Mouse (Mus musculus) kidney, postnatal 4 days (tissue): ENCODE results near the gene Esrra.

Source experiments
- DNase-seq, 2 experiments: peaks; one replicate each; pipeline ENCODE4 v3.0.0; 2021; ENCODE audit warnings: mixed read lengths in 2 of 2

The Esrra gene

DNA sequence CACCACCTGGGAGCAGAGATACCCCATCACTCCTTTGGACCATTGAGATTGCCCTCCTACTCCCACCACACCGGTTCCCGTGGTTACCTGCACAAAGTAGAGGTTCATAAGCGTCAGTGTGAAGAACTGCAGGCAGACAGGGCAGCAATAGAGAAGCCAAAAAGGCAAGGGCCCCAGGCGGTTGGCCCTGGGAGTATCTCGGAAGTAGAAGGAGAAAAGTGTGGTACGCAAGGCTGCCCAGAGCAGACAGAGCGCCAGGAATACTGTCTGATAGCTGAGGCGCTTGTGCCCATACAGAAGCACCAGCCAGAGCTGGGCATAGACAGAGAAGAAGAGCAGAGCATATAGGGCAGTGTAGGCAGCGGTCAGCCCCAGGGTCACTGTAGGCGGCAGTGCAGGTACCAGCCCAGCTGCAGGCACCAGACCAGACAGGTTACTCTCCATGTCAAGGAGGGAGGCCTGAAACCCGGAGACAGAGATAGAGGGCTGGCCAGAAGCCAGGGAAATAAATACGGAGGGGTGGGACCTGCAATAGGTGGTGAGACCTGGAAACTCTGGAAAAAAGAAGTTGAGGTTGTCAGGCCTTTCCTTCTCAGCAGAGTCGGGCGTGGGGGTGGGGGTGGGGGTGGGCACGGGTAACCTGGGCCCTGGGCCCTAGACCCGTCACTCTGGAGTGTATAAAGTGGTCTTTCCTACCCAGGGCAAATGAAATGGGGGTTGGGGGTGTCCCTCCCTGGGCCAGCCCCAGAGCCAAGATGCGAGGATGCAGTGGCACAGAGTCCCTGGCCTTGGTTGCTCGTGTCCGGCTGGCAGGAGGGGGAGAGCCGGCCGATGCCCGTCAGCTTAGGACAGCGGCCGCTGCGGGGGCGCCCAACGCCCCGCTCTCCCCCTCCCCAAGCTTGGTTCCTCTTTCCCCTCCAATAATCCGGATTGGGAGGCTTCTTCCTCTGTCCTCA lies 19.1 kb upstream of the Esrra start:
- DNase-seq = peak; percentile 15 to 39

DNA sequence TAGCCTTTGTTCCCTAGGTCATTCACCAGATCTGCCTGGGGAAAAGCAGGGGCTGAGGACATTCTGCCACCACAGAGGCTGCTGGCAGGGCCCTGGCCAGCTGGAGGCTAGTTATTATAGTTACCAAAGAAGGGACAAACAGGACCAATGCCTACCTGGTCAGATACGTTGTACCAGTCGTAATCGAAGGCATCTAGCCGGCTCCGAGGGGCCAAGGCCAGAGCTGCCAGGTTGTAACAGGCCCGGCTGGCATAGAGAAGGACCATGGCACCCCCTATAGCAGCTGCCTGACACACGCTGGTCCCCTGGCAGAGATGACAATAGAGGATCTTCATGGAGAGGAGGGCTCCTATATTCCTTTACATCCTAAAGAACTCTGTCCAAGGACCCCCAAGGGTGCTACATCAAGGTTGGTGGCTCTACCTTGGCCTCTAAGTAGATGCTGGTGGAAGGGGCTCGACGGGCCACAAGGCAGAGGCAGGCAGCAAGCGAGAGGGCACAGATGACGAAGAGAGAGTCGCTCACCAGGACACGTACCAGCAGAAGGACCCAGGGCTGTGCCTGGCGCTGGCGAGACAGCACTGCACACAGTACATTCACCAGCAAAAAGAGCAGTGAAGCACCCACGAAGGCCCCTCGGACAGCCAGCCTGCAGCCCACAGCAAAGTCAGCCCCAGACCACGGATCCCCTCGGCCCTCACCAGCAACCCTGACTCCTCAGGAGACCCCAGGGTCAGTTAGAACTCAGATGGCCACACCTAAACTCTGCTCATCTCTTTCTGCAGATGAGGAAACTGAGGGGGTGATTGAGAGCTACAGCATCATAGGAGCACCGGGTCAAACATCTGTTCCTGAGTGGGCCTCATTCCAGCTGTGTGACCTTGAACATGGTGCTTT lies 17.7 kb upstream of the Esrra start:
- DNase-seq = no peak

DNA sequence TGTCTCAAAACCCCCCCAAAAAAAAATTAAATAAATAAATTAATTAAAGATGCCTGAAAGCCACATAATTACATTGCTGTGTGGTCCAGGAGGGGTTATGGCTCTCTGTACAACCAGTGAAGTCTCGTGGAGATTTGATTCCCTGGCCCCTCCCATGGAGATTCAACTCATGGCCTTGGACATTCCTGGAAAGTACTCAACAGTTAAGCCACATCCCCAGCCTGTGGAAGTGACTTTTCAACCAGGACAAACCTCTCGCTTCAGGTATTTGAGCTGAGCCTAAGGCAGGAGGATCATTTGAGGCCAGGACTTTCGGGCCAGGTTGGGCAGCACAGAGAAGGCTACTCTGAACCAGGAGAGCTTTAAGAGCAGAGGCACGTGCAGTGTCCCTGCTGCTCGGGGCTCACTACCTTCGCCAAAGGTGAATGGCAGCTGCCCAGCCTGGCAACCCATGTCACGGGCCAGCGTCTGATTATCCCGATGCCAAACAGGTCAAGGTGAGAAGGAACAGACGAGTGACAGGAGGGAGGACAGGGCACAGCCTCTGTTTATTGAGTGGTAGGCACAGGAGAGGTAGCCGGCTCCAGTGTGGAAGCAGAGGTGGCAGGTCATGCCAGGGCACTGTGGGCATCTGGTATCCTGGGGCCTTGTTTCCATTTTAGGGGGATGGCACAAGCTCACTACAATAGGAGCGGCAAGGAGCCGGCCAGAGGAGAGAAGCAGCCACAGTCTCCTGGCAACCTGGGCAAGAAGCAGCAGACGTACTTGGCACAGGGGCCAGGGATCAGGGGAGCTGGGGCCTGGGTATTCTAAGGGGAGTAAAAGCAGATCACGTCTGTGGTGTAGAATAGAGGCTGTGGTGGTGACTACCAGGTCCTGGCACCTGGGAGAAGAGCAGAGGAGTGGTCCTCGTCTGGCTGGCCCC lies 16.2 kb upstream of the Esrra start:
- peak in 1 of 2 experiments; percentile 15 for DNase-seq

DNA sequence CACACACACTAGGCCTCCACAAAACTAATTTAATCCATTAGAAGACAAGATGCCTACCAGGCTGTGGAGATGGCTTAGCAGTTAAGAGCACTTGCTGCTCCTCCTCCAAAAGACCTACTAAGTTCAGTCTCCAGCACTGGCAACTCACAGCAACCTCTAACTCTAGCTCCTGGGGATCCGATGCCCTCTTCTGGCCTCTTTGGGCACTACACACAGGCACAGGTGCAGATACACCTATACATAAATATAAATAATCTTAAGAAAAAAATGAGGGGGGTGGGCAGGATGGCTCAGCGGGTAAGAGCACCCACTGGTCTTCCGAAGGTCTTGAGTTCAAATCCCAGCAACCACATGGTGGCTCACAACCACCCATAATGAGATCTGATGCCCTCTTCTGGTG lies 14.7 kb upstream of the Esrra start:
- DNase-seq = peak; percentile 62 to 65

DNA sequence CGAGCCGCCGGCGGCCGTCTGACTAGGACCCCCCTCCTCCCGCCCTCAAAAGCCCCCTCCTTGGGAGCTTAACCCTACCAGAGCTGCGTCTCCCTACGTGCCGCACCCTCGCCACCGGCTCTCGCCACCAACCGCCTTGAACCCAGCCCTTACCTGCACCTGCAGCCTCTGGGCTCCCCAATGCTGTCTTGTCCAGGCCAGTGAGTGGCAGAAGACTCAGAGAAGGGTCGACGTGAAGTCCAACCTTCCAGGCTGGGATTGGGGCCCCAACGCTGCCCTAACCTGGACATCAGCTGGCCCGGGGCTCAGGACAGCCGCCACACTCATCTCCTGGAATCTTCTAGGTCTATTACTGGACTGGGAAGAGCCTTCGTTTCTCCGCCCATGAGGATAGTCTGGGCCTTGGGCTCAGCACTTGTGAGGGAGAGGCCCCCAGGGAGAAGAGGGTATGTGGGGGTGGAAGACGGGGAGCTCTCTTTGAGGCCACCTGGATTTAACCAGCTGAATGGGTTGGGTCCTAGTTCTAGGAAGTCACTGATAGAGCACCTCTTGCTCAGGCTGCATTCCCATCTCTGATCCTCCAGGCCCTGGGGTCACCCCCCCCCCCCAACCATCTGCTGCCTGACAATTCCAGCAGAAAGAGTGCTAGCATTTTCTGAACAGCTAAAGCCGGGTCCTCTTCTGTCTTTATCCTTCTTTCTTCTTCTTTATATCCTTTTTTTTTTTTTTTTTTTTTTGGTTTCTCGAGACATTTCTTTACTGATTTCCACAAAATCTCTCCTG lies 12.8 kb upstream of the Esrra start, which contains the start of gene Kcnk4:
Gene Kcnk4, minus strand, starts transcription at position 321 of the 783 bp plus-strand sequence.
- DNase-seq = no peak

DNA sequence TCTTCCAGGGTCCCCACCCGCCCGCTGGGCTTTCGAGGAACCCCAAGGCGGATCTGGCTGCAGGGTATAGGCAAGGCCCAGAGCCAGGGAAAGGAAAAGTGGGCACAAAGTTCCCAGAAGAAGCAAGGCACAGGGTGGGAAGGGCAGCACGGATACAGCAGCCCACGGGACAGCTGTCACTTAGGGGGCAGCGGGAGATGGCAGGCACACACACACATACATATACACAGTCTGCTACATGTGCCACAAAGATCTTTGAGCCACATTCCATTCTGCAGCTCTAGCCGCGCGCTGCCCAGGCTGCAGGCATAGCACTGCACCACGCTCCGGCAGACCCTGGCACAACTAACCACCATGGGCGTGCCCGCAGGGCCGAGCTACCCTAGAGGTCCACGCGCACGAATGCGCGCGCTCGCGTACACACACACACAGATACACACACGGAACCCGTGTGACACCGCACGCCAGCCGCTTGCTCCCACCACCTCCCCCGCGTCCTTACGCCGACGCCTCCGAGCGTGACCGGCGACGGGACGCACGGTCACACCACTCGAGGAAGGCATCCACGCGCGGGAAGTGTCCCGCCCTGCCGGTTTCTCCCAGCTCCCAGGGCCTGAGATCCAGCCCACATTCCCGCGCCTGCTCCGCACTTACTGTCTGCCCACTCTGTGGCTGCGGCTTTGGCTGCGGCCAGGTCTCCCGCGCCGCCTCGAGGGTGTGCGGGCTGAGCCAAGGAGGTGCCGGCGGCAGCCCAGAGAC lies 12.0 kb upstream of the Esrra start:
- peak; percentile 57 to 73 for DNase-seq

DNA sequence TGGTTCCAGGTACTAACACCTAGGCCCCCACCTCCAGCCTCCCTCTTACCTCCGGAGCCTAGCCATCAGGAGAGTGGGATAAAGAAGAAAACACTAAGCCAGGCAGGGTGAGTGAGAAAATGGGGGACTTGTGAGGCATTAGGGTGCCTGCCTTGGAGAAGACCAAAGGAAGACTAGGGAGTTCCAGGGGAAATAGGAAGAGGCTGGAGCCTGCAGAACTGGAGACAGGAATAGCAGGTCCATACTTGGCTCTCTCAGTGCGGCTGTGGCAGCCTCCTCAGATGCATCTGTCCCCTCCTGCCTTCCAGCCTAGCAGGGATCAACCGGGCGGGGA lies 11.5 kb upstream of the Esrra start:
- DNase-seq = no peak

DNA sequence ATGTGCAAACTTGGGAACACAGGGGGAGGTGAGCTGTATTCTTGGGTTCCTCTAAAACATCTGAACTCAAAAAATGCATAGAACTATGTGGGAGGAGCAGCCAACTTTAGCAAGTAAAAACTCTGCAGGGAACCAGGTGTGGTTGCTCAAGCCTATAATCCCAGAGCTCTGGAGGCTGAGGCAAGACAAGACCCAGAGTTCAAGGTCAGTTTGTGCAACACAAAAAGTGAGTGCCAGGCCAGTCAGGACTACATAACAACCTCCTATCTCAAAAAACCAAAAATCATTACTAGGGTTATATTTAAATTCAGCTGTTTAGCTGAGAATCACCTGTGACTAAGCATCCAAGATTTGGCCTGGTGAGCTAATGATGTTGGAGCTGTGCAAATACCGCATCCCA lies 10.4 kb upstream of the Esrra start:
- no peak for DNase-seq

DNA sequence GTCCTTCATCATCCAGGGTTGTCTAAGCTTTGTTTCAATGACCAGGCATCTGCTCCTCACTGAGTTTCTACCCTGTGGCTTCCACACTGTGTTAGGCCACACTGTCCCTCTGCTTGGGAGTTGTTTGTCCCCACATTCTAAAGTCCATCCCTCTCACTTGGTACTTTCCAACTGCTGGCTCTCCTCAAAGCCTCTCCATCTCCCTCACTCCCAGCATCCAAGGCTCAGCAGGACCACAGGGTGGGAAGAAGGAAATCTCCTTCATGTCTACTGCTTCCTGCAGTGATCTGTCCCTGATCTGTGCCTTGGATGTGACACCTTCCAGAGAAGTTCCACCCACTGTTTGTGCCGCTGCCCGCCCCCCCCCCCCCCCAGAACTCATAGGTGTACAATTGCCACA lies 9.4 kb upstream of the Esrra start:
- DNase-seq = no peak

DNA sequence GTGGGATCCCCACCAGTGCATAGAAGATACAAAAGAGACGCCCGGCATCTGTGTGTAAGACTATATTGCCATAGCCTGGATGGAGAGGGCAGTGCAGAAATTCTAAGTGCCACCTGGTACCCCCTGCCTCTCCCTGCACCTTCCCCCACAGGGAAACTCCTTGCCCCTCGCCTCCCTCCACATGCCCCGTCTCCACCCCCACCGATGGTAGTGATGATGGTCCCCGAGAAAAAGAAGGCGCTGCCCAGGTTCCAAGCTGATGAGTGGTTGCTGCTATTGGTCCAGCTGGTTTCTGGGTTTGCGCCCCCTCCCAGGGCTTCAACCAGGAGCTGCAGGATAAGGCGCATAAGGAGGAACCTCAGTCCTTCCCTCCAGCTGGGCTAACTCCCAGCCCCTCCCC lies 6.5 kb upstream of the Esrra start:
- no peak for DNase-seq

DNA sequence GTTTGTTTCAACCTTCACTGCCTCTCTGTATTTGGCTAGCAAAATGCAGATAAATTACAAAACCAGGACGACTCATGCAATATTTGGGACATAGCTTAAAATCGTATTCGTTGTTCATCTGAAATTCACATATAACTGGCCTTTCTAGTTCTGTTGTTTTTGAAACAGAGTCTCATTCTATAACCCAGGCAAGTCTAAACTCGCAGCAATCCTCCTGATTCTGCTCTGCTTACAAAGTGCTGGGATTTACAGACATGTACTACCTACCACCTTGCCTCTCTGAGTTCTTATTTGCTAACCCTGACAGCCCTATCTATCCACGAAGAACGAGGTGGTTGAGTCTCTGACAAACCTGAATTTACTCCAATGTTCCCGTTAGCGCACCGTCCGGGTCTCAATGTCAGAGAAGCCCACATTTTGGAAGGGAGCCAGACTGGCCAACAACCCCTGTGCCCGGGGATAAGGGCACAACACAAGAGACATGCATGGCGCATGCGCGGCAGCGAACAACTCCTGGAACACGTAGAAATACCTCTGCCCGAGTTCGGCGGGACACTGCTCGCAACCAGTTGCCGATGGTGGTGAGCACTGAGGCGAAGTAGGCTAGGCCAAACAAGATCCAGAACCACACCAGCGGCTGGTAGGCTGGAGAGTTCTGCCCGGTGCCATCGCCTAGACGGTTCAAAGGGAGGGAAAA lies 5.1 kb upstream of the Esrra start:
- peak; percentile 58 to 73 for DNase-seq

DNA sequence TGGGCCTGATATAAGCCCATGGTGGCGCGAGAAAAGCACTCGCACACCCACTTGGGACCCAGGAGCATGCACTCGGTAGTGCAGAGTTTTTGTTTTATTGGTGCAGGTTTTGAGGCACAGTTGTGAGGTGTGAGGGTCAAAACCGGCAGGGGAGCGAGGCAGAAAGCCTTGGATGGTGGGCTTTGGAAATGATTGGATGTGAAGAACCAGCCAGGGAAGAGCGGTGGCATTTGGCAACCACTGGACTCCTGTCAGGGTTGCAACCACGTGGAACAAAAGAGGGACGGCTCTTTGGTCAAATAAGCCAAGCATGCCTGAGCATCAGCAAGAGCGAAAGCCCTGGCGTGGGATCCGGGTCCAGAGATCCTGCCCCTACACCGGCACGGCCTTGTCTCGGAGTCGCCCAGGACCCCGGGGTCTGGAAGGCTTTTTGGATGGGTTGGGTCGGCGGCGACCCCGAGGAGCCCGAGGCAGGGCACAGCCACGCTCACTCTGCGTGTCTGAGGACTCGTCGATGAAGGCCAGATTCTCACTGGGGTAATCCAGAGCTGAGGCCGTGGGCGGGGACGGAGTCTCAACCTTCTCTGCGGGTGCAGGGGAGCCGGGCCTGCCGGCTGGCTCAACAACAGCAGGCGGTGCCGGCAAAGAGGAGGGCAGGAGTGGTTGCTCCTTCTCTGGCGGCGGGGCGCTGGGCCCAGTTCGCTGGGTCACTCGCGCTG lies 4.2 kb upstream of the Esrra start:
- DNase-seq = no peak

DNA sequence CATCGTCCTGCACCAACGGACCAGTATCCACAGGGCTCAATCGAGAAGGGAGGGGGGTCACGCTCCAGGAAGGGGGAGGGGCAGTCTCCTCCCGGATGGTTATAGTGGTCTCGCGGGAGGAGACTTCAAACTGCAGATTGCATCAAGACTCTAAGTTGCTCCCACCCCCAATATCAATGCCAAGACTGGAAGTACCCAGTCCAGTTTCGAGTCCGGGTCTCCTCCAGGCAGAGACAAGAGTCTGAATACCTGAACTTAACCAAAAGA lies 3.6 kb upstream of the Esrra start, which contains the start of gene Catsperz:
Gene Catsperz, minus strand, starts transcription at position 74 of the 267 bp plus-strand sequence.
- DNase-seq = peak; percentile 49 to 75

DNA sequence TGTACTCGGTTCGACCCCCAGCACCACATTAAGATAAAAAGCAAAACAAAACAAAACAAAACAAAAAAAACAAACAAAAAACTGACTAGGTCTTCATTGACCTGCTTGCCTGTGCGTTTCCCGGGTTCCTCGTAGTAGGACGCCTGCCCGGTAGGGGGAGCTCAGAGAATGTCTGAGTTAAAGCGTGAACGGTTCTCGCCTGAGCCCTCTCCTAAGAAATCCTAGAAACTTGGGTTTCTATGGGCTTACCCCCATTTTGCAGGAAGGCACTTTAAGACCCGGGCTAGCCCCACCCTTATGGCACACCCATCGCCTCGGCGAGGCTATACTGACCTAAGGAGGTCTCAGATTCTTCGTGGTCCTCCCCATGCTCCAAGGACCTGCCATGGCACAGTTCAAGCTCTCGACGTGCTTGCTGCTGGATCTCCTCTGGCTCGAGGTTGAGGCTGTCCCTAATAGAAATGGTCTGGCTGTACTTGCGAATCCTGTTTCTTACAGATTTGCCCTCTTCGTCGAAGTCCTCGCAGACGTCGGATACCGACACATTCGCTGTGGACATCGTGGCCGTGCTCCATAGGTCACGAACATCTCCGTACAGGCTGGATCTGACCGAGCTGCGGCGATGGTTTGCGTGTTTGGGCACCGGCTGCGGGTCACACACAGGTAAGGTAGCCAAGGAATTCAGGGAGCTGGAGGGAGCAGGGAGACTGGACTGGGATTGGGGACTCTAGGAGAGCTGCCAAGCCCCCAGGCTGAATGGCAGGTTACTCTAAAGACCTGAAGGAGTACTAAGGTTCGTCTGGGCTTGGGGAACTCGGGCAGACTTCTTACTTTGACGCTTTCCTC lies 3.1 kb upstream of the Esrra start:
- peak; percentile 93 for DNase-seq

DNA sequence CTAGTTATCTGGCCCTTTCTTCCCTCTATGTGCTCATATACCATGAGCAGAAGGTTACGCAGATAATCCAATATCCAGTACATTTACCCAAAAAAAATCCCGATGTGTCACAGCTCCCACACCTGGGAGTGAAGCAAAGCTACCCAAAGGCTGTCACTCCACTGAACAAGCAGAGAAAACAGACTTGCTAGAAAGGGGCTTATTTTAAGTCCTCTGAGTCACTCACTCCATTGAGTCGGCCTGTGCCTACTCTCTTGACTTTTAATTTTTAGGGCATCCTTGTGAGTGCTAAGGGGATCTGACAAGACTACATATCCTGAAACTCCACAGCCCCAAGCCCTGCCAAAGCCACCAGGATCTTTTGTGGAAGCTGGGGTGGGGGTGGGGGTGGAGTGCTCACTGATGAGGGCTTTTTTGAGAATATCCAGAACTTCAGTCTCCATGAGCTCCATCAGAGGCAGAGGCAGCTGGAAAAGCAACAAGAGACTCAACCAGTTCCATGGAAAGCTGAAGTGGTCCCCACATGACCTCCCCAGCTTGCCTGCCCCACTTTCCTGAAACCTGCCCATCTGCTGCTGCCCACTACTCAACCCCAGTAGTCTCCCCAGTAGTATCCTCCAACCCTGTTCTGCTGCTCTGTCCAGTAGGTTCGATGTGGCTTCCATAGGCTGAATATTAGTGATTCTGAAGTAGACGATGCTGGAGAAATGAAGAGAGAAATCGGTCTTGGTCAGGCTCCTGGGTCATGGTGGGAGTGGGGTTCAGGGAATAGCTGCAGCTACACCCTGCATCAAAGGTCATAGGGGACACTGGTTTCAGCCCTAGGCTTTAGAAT lies 1.5 kb upstream of the Esrra start:
- no peak for DNase-seq

DNA sequence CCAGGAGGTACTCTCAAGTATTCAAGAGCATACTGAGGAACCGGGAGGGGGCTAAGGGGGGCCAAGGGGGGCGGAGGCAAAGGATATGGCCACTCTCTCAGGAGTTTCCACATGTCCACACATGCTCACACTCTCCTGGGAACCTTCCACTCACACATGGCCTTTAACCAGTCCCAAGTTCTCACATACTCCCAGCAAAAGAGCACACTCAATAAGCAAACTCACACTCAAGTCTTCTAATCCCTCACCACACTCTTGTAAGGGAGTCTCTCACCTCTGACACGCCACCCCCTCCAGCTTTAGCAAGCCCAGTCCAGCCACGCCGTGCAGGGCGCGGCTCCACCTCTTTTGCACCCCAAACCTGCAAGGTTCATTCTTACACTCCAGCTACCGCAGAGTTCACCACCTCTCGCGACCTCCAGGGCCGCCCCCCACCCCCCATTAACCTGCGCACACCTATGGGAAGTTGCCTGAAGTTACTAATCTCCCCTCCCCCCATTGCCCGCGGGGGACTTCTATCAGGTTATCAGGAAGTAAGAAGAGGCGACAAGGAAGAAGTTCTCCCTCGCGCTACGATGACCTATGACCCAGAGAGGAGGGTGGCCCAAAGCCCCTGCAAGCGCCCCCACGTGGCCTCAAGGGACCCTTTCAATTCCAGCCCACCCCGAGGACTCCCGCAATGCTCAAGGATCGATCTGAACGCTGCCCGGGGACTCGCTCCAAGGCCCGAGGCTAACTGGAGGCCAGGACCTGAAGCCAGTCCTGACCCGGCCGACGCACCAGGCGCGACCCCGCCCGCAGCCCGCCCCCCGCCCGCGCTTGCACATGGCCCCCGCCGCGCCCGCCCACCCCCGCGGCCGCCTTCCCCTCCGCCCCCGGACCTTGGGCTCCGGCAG lies 624 bp downstream of the Esrra start:
- peak in 1 of 2 experiments; percentile 64 for DNase-seq
